In the genomic region with DNA sequence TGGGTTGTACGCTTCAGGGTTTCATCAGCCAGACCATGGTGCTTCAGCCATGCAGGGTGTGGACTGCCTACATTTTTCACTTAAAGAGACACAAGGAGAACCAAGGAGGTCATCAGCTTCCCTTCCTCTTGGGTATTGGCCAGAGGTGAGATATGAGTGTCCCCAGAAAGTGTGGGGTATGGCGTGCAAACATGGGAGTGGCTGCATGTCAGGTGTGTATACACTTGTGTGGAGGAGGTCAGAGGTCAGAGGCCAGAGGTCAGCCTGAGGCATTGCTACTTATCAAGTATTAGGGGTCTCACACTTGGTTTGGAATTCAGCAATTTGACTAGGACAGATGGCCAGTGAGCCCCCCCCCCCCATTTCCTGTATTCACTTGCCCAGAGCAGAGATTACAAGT, we compare ENCODE assay signal across 33 mouse cellular contexts. TPM values are rescaled to one million over a fixed set of nuclear protein-coding genes. Genes with fewer than 3 reads are reported as not detected.
DNase-seq lines count a peak whose midpoint lies in the region; ATAC-seq and TF ChIP-seq lines count a peak whose summit lies in the region.
"Had no signal": no experiment of that assay in that cellular context is flagged by ENCODE, and none has a peak within 500 bp of the region (broad histone marks: within the 10 kb centered on the region; RNA-seq: fewer than 3 reads in every experiment).

No protein-coding gene starts in this region.

- H3K36me3 ChIP-seq in lung, embryonic 14.5 days (ENCODE audit: insufficient read depth) = no peaks in the 10 kb centered on the region
- H3K36me3 ChIP-seq in small intestine, adult 2 months (ENCODE audit: control insufficient read depth, insufficient read depth, low read length) = no peaks in the 10 kb centered on the region
- H3K36me3 ChIP-seq: forebrain, embryonic 10.5 days; forebrain, embryonic 15.5 days; limb, embryonic 13.5 days; midbrain, embryonic 12.5 days had no signal

- DNase-seq in embryo, embryonic 9.5 days (ENCODE audit: extremely low spot score) = peak; percentile 23
- no peak for DNase-seq in embryo, embryonic 11 days
- DNase-seq in lung, embryonic 14.5 days = no peak
- DNase-seq in lung, postnatal 14 days = no peak
- no peak for DNase-seq in right cerebral cortex, postnatal 10 days (ENCODE audit: low spot score in 2 of 2)
- no peak for DNase-seq in spleen, postnatal 4 days (ENCODE audit: low spot score in 2 of 2)
- DNase-seq: adrenal gland, adult 8-10 months; cerebellum, adult 9-10 months; cerebellum, postnatal 36 days; gastrocnemius, adult 2 months; gastrocnemius, postnatal 36 days; heart, postnatal 14 days; kidney, adult 18-20 months; kidney, postnatal 4 days; lung, postnatal 4 days; right cerebral cortex, postnatal 14 days; thymus, postnatal 4 days had no signal

- WGBS in lung, embryonic 14.5 days = 67% methylated on average over 2 of the region's 2 CpGs
- WGBS in small intestine, adult 2 months = 52% methylated on average over 2 of the region's 2 CpGs

- H3K27me3 ChIP-seq in lung, embryonic 14.5 days (ENCODE audit: insufficient read depth, low read length) = no peaks in the 10 kb centered on the region
- no peaks in the 10 kb centered on the region for H3K27me3 ChIP-seq in small intestine, adult 2 months (ENCODE audit: control insufficient read depth, insufficient read depth, low read length)
- H3K27me3 ChIP-seq: forebrain, embryonic 15.5 days; limb, embryonic 13.5 days; midbrain, embryonic 12.5 days had no signal

- H3K9me3 ChIP-seq in lung, embryonic 14.5 days (ENCODE audit: low read depth, low read length) = no peaks in the 10 kb centered on the region
- H3K9me3 ChIP-seq: forebrain, embryonic 10.5 days; forebrain, embryonic 15.5 days; limb, embryonic 13.5 days; megakaryocyte, embryonic 14.5 days; midbrain, embryonic 12.5 days had no signal

- TF ChIP-seq CTCF in lung, embryonic 14.5 days (IDR thresholded peaks at IDR 0.05; ENCODE audit: low read depth) = no peak
- TF ChIP-seq CTCF in small intestine, adult 2 months (IDR thresholded peaks at IDR 0.05; ENCODE audit: extremely low read depth, insufficient read length, insufficient replicate concordance, low read depth, low read length) = no peak

- no peaks in the 10 kb centered on the region for H3K4me1 ChIP-seq in lung, embryonic 14.5 days (ENCODE audit: insufficient read depth)
- peaks cover 22% of the 10 kb centered on the region; the same call in 1 of the 2 replicates for H3K4me1 ChIP-seq in small intestine, adult 2 months (ENCODE audit: control insufficient read depth, insufficient read depth, insufficient read length, low read length)
- H3K4me1 ChIP-seq: forebrain, embryonic 10.5 days; forebrain, embryonic 15.5 days; megakaryocyte, embryonic 14.5 days; midbrain, embryonic 12.5 days had no signal

- no peak overlapping the region for H3K4me3 ChIP-seq in lung, embryonic 14.5 days (ENCODE audit: low read depth, low read length)
- no peak overlapping the region for H3K4me3 ChIP-seq in small intestine, adult 2 months (ENCODE audit: low read depth, low read length)
- H3K4me3 ChIP-seq: forebrain, embryonic 10.5 days; forebrain, embryonic 15.5 days; gastrocnemius, adult 2 months; limb, embryonic 13.5 days; megakaryocyte, embryonic 14.5 days; midbrain, embryonic 12.5 days had no signal

- ATAC-seq in lung, embryonic 14.5 days (ENCODE audit: insufficient read depth) = 0 out of 2 replicates have a peak, but pooled peaks have one; percentile 24
- ATAC-seq: activated CD4-positive, CD25-positive, alpha-beta regulatory T cell, adult 4 months; forebrain, embryonic 15.5 days; hindbrain, postnatal 0 days had no signal

- TF ChIP-seq POLR2A in small intestine, adult 2 months (IDR thresholded peaks at IDR 0.05; ENCODE audit: low read depth, low read length) = no peak

- no peak overlapping the region for H3K4me2 ChIP-seq in lung, embryonic 14.5 days
- H3K4me2 ChIP-seq: forebrain, embryonic 15.5 days; limb, embryonic 13.5 days; liver, embryonic 11.5 days; midbrain, embryonic 12.5 days had no signal

- no peak overlapping the region for H3K27ac ChIP-seq in lung, embryonic 14.5 days (ENCODE audit: low read depth)
- peak overlapping the region; percentile 81 for H3K27ac ChIP-seq in small intestine, adult 2 months (ENCODE audit: insufficient read depth, low read depth, low read length)
- H3K27ac ChIP-seq: forebrain, embryonic 10.5 days; forebrain, embryonic 15.5 days; gastrocnemius, adult 2 months; hindbrain, postnatal 0 days; limb, embryonic 13.5 days; midbrain, embryonic 12.5 days had no signal

- H3K9ac ChIP-seq in lung, embryonic 14.5 days = no peak overlapping the region
- H3K9ac ChIP-seq: forebrain, embryonic 15.5 days; limb, embryonic 13.5 days; midbrain, embryonic 12.5 days had no signal

RNA-seq across cellular contexts. Expression of a gene that starts 15.5 kb away (rescaled TPM):
- 0.18 TPM in 1 of 2 replicates, not detected in the other for polyA plus RNA-seq in lung, embryonic 14.5 days (2014; fragmentation: Nextera tagmentation; extraction: Ambion mirVana)
- not detected in 2 replicates for polyA plus RNA-seq in small intestine, adult 2 months (2012; rRNA removed)
- polyA plus RNA-seq: activated CD4-positive, CD25-positive, alpha-beta regulatory T cell, adult 4 months; forebrain, embryonic 10.5 days; forebrain, embryonic 15.5 days; heart, embryonic 14.5 days; hindbrain, embryonic 11.5 days; hindbrain, postnatal 0 days; liver, embryonic 16.5 days; midbrain, embryonic 12.5 days; neural tube, embryonic 14.5 days had no signal

RNA-seq across cellular contexts. Expression of a gene that starts 49.0 kb away (rescaled TPM):
- not detected in 2 replicates for polyA plus RNA-seq in lung, embryonic 14.5 days (2014; fragmentation: Nextera tagmentation; extraction: Ambion mirVana)
- polyA plus RNA-seq in small intestine, adult 2 months (2012; rRNA removed) = not detected in 2 replicates
- polyA plus RNA-seq: activated CD4-positive, CD25-positive, alpha-beta regulatory T cell, adult 4 months; C2C12; forebrain, embryonic 10.5 days; forebrain, embryonic 15.5 days; heart, embryonic 14.5 days; hindbrain, embryonic 11.5 days; kidney, embryonic 16.5 days; limb, embryonic 13.5 days; liver, embryonic 11.5 days; liver, embryonic 16.5 days; lung, embryonic 16.5 days; midbrain, embryonic 12.5 days; neural tube, embryonic 14.5 days had no signal
